Mouse (Mus musculus) olfactory bulb, adult 2 months (tissue): ENCODE results near the gene Slc38a8.

Experiments
- CTCF ChIP-seq: fragments of 200-500 bp; IDR thresholded peaks from 2 replicates; pipeline ENCODE4 v1.5.1; 2012; ENCODE audit warnings: low read depth, mild to moderate bottlenecking, low read length, moderate library complexity; ENCODE audit not compliant: insufficient read depth
- POLR2A ChIP-seq: fragments of 200-500 bp; IDR thresholded peaks from 2 replicates; pipeline ENCODE4 v1.6.1; 2012; ENCODE audit warnings: mild to moderate bottlenecking, low read depth, low read length, moderate library complexity; ENCODE audit not compliant: insufficient read depth

- TF ChIP-seq CTCF (no peak), POLR2A (no peak)
Measured at GRCm38 (mm10) chr8:119513405-119513804, 11.9 kb upstream of the Slc38a8 start.
